Mouse (Mus musculus): Measurements from ENCODE around the gene Casq1.

Gene Casq1

GRCm38 (mm10) chr1:172205741-172206087 lies 14.0 kb downstream of the Casq1 start:
- no peak for DNase-seq

- no peak for DNase-seq
Observed at GRCm38 (mm10) chr1:172204814-172205740, 14.6 kb downstream of the Casq1 start.

GRCm38 (mm10) chr1:172204033-172204813 lies 15.4 kb downstream of the Casq1 start:
- no peak for DNase-seq

GRCm38 (mm10) chr1:172203566-172203965 lies 16.1 kb downstream of the Casq1 start:
- no peak for DNase-seq

GRCm38 (mm10) chr1:172202894-172203522 lies 16.7 kb downstream of the Casq1 start:
- no peak for DNase-seq

GRCm38 (mm10) chr1:172201967-172202880 lies 17.4 kb downstream of the Casq1 start:
- DNase-seq = no peak

GRCm38 (mm10) chr1:172200871-172201447 lies 18.7 kb downstream of the Casq1 start:
- no peak for DNase-seq

GRCm38 (mm10) chr1:172200161-172200560 lies 19.5 kb downstream of the Casq1 start:
- DNase-seq = no peak

- DNase-seq = no peak
Observed at GRCm38 (mm10) chr1:172198996-172199395, 20.7 kb downstream of the Casq1 start.

- DNase-seq = no peak
Observed at GRCm38 (mm10) chr1:172198316-172198715, 21.4 kb downstream of the Casq1 start.

GRCm38 (mm10) chr1:172197851-172198250 lies 21.8 kb downstream of the Casq1 start:
- no peak for DNase-seq

GRCm38 (mm10) chr1:172197146-172197545 lies 22.5 kb downstream of the Casq1 start:
- DNase-seq = no peak

- no peak for DNase-seq
Observed at GRCm38 (mm10) chr1:172194435-172194834, 25.2 kb downstream of the Casq1 start.

- no peak for DNase-seq
Observed at GRCm38 (mm10) chr1:172192217-172192616, 27.5 kb downstream of the Casq1 start.

- DNase-seq = no peak
Observed at GRCm38 (mm10) chr1:172191578-172191977, 28.1 kb downstream of the Casq1 start.

GRCm38 (mm10) chr1:172188891-172189290 lies 30.8 kb downstream of the Casq1 start:
- DNase-seq = no peak

- no peak for DNase-seq
Observed at GRCm38 (mm10) chr1:172186401-172187289, 33.0 kb downstream of the Casq1 start.

- DNase-seq = no peak
Observed at GRCm38 (mm10) chr1:172183915-172184314, 35.8 kb downstream of the Casq1 start.

GRCm38 (mm10) chr1:172183056-172183455 lies 36.6 kb downstream of the Casq1 start:
- DNase-seq = no peak

- no peak for DNase-seq
Observed at GRCm38 (mm10) chr1:172181777-172182176, 37.9 kb downstream of the Casq1 start.

- DNase-seq = no peak
Observed at GRCm38 (mm10) chr1:172180881-172181280, 38.8 kb downstream of the Casq1 start.
